Mouse (Mus musculus): ENCODE data around the gene Tra2b. TPM values are rescaled to one million over a fixed set of nuclear protein-coding genes. Genes with fewer than 3 reads are reported as not detected.
"Not testable (repeated sequence)": the region's sequence is repeated elsewhere in the genome, so short reads cannot be mapped to it uniquely, and the experiment has no call there.

Tra2b gene
- 65.6 and 72.6 TPM in 2 replicates for polyA plus RNA-seq (2012; rRNA removed)

- Histone ChIP-seq H3K4me1 (ENCODE audit: control insufficient read depth, insufficient read depth, low read length) (peaks cover 2% of the 10 kb centered on the region), H3K4me3 (ENCODE audit: insufficient read depth, low read length) (peak within 1 kb of the TSS; percentile 98), H3K27ac (ENCODE audit: insufficient read depth, low read length) (peak within 1 kb of the TSS; percentile 95)
- TF ChIP-seq POLR2A (IDR thresholded peaks at IDR 0.05; ENCODE audit: extremely low read depth, insufficient read depth, low read length) (peak; percentile 98), CTCF (IDR thresholded peaks at IDR 0.05; ENCODE audit: extremely low read depth, insufficient read depth, low read length) (no peak)
These were observed at the start of gene Tra2b for GRCm38 (mm10) chr16:22265849-22266376. Gene Tra2b (minus strand): TSS chr16:22266005.

DNA sequence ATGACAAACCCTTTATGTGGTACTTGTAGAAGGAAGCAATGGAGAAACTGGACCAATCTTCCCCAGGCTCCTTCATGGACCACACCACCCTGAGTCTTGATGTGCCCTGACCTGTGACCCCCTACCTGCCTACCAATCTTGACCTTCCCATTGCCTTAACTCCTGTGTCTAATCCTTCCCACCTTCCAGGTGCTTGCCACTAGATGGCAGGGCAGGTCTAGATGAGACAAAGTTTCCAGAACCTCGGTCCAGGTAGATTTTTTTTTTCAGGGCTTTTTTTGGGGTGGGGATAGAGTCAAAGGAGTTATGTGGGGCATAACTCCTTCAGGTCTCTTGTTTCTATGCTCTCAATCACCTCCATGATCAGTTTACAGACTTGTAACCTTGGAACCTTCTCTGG is 44.8 kb upstream of the Tra2b start:
- no peak overlapping the region for H3K27ac ChIP-seq (ENCODE audit: insufficient read depth, low read length)
- H3K4me3 ChIP-seq (ENCODE audit: insufficient read depth, low read length): no peak overlapping the region
- TF ChIP-seq CTCF (IDR thresholded peaks at IDR 0.05; ENCODE audit: extremely low read depth, insufficient read depth, low read length): peak; percentile 81
- no peak for TF ChIP-seq POLR2A (IDR thresholded peaks at IDR 0.05; ENCODE audit: extremely low read depth, insufficient read depth, low read length)
- no peaks in the 10 kb centered on the region for H3K4me1 ChIP-seq (ENCODE audit: control insufficient read depth, insufficient read depth, low read length)

- Histone ChIP-seq H3K4me3 (ENCODE audit: insufficient read depth, low read length) (no peak overlapping the region), H3K27ac (ENCODE audit: insufficient read depth, low read length) (no peak overlapping the region), H3K4me1 (ENCODE audit: control insufficient read depth, insufficient read depth, low read length) (no peaks in the 10 kb centered on the region)
- TF ChIP-seq CTCF (IDR thresholded peaks at IDR 0.05; ENCODE audit: extremely low read depth, insufficient read depth, low read length): peak; percentile 86
- TF ChIP-seq POLR2A (IDR thresholded peaks at IDR 0.05; ENCODE audit: extremely low read depth, insufficient read depth, low read length): no peak
These were observed 36.8 kb upstream of the Tra2b start for GRCm38 (mm10) chr16:22302606-22303005.

DNA sequence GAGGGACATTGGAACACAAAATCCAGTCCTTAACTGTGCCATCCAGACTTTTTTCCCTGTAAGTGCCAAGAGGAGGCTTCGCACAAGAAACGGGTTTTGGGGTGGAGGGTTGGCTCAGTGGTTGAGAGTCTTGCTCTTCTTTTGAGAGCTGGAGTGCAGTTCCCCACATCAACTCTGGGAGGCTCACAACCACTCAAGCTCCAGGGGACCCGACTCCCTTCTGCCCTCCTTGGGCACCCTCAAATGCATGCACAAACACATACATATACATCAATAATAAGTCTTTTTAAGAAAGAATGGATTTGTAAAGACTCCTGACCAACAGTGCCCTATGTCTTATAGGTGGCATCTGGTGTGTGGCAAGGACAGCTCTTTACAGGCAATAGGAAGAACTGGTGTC is 35.6 kb upstream of the Tra2b start:
- H3K4me3 ChIP-seq (ENCODE audit: insufficient read depth, low read length): no peak overlapping the region
- no peaks in the 10 kb centered on the region for H3K4me1 ChIP-seq (ENCODE audit: control insufficient read depth, insufficient read depth, low read length)
- no peak for TF ChIP-seq POLR2A (IDR thresholded peaks at IDR 0.05; ENCODE audit: extremely low read depth, insufficient read depth, low read length)
- TF ChIP-seq CTCF (IDR thresholded peaks at IDR 0.05; ENCODE audit: extremely low read depth, insufficient read depth, low read length): 0 out of 2 replicates have a peak, but pooled peaks have one; percentile 6
- no peak overlapping the region for H3K27ac ChIP-seq (ENCODE audit: insufficient read depth, low read length)

DNA sequence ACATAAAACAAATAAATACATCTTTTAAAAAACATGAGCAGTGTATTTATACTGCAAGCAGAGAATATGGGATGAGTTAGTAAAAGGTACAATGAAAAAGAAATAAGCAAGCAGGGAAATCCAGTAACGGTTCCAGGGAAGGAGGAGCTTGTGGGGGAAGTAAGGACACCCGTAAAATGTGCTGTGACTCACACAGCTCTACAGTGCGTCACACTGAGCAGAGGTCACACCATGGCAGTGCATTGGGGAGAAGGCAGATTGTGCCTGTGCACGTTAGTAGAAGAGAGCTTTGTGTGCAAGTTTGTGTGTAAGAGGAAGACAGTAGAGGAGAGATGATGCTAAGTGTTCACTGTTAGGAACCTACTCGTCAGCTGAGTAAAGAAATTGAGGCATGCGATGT is 31.1 kb upstream of the Tra2b start:
- Histone ChIP-seq H3K27ac (ENCODE audit: insufficient read depth, low read length) (no peak overlapping the region), H3K4me1 (ENCODE audit: control insufficient read depth, insufficient read depth, low read length) (no peaks in the 10 kb centered on the region), H3K4me3 (ENCODE audit: insufficient read depth, low read length) (no peak overlapping the region)
- TF ChIP-seq POLR2A (IDR thresholded peaks at IDR 0.05; ENCODE audit: extremely low read depth, insufficient read depth, low read length): no peak

GRCm38 (mm10) chr16:22294812-22295211 is 29.0 kb upstream of the Tra2b start:
- not testable (repeated sequence) for H3K4me3 ChIP-seq (ENCODE audit: insufficient read depth, low read length); H3K4me1 ChIP-seq (ENCODE audit: control insufficient read depth, insufficient read depth, low read length); H3K27ac ChIP-seq (ENCODE audit: insufficient read depth, low read length)

GRCm38 (mm10) chr16:22293600-22293999 is 27.8 kb upstream of the Tra2b start:
- Histone ChIP-seq H3K27ac (ENCODE audit: insufficient read depth, low read length) (no peak overlapping the region), H3K4me1 (ENCODE audit: control insufficient read depth, insufficient read depth, low read length) (no peaks in the 10 kb centered on the region), H3K4me3 (ENCODE audit: insufficient read depth, low read length) (no peak overlapping the region)
- TF ChIP-seq POLR2A (IDR thresholded peaks at IDR 0.05; ENCODE audit: extremely low read depth, insufficient read depth, low read length): no peak
- no peak for TF ChIP-seq CTCF (IDR thresholded peaks at IDR 0.05; ENCODE audit: extremely low read depth, insufficient read depth, low read length)

DNA sequence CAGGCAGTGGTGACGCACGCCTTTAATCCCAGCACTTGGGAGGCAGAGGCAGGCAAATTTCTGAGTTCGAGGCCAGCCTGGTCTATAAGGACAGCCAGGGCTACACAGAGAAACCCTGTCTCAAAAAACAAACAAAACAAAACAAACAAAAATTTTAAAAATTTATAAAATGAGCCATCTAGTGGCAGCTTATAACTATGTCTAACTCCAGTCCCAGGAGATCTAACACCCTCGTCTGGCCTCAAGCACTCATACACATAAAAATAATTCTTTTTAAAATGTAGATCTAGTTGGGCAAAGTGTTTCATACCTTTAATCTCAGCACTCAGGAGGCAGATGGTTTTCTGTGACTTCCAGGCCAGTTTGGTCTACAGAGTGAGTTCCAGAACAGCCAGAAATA is 26.6 kb upstream of the Tra2b start:
- TF ChIP-seq POLR2A (IDR thresholded peaks at IDR 0.05; ENCODE audit: extremely low read depth, insufficient read depth, low read length) (no peak), CTCF (IDR thresholded peaks at IDR 0.05; ENCODE audit: extremely low read depth, insufficient read depth, low read length) (no peak)
- no peak overlapping the region for H3K4me3 ChIP-seq (ENCODE audit: insufficient read depth, low read length)
- H3K27ac ChIP-seq (ENCODE audit: insufficient read depth, low read length): no peak overlapping the region
- no peaks in the 10 kb centered on the region for H3K4me1 ChIP-seq (ENCODE audit: control insufficient read depth, insufficient read depth, low read length)

- H3K4me3 ChIP-seq (ENCODE audit: insufficient read depth, low read length): no peak overlapping the region
- no peak overlapping the region for H3K27ac ChIP-seq (ENCODE audit: insufficient read depth, low read length)
- no peaks in the 10 kb centered on the region for H3K4me1 ChIP-seq (ENCODE audit: control insufficient read depth, insufficient read depth, low read length)
- TF ChIP-seq CTCF (IDR thresholded peaks at IDR 0.05; ENCODE audit: extremely low read depth, insufficient read depth, low read length) (peak; percentile 46), POLR2A (IDR thresholded peaks at IDR 0.05; ENCODE audit: extremely low read depth, insufficient read depth, low read length) (no peak)
These were observed 23.8 kb upstream of the Tra2b start for GRCm38 (mm10) chr16:22289643-22290042.

DNA sequence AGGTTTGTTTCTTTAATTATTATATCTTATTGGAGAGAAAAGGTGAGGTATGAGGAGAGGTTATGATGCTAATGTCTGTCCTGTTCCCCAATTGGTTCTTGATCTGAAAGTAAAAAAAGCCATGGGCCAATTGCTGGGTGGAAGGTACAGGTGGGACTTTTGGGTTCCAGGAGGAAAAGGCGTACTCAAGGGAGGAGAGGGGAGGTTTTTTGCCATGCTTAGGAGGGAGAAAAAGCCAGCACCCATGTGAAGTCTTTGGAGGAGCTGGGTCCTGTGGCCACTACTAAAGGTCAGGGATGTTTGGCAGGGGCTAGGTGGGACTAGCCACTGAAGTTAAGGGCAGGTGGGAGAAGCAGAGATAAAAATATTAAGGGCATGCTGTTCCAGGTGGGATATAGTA is 21.2 kb upstream of the Tra2b start:
- no peak for TF ChIP-seq CTCF (IDR thresholded peaks at IDR 0.05; ENCODE audit: extremely low read depth, insufficient read depth, low read length)
- no peak for TF ChIP-seq POLR2A (IDR thresholded peaks at IDR 0.05; ENCODE audit: extremely low read depth, insufficient read depth, low read length)
- H3K4me3 ChIP-seq (ENCODE audit: insufficient read depth, low read length): no peak overlapping the region
- no peak overlapping the region for H3K27ac ChIP-seq (ENCODE audit: insufficient read depth, low read length)
- no peaks in the 10 kb centered on the region for H3K4me1 ChIP-seq (ENCODE audit: control insufficient read depth, insufficient read depth, low read length)

GRCm38 (mm10) chr16:22276536-22276935 is 10.7 kb upstream of the Tra2b start:
- TF ChIP-seq CTCF (IDR thresholded peaks at IDR 0.05; ENCODE audit: extremely low read depth, insufficient read depth, low read length): no peak
- Histone ChIP-seq H3K27ac (ENCODE audit: insufficient read depth, low read length) (no peak overlapping the region), H3K4me1 (ENCODE audit: control insufficient read depth, insufficient read depth, low read length) (no peaks in the 10 kb centered on the region), H3K4me3 (ENCODE audit: insufficient read depth, low read length) (no peak overlapping the region)

Data from cortical plate, adult 2 months (tissue).